ENCODE assay signal across 17 mouse cellular contexts in the genomic region with DNA sequence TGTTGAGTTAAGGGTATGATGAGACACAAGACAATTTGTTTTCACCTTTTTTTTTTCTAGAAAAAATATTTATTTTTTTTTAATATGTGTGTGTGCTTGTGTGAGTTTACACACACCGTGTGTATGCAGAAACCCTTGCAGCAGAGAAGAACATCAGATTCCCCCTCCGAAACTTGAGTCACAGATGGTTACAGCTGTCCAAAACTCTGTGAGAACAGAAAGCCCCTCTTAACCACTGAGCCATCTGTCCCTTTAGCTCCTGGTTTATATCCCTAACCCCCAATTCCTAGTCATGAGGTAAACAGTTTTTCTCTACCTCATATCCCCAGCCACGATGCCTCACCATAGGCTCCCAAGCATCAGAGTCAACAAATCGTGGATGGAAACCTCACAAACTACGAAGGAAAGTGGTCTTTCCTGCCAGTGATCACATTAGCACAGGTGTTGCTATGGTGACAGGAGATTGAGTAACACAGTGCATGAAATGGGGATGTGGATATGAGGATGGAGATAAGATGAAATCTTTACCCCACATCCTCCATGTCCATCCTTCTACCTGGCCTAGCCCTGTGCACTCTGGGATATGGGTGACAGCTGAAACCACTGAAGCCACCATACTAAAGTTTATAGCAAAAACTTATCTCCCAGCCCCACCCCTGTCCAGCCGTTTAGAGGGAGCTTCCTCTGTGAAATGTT. TPM values are rescaled to one million over a fixed set of nuclear protein-coding genes. Genes with fewer than 3 reads are reported as not detected.
DNase-seq lines count a peak whose midpoint lies in the region; ATAC-seq and TF ChIP-seq lines count a peak whose summit lies in the region.
"Had no signal": no experiment of that assay in that cellular context is flagged by ENCODE, and none has a peak within 500 bp of the region (broad histone marks: within the 10 kb centered on the region; RNA-seq: fewer than 3 reads in every experiment).

No protein-coding gene starts in this region.

- H3K27ac ChIP-seq in kidney, embryonic 16.5 days (ENCODE audit: low read length): peak overlapping the region; percentile 96
- peak overlapping the region; percentile 10; the same call in 1 of the 2 replicates for H3K27ac ChIP-seq in stomach, embryonic 16.5 days (ENCODE audit: low read length)
- H3K27ac ChIP-seq in stomach, postnatal 0 days (replicated peaks): no peak overlapping the region
- peak overlapping the region; percentile 91 for H3K27ac ChIP-seq in embryonic fibroblast, embryonic 13.5 days (ENCODE audit: insufficient read depth, low read length)
- H3K27ac ChIP-seq in forebrain, embryonic 14.5 days (ENCODE audit: low read depth, low read length): no peak overlapping the region
- H3K27ac ChIP-seq: hindbrain, postnatal 0 days; left cerebral cortex, adult 2 months; liver, embryonic 15.5 days; midbrain, embryonic 10.5 days had no signal

- 67% methylated on average over 6 of the region's 6 CpGs for WGBS in kidney, embryonic 16.5 days
- WGBS in stomach, embryonic 16.5 days: 61% methylated on average over 6 of the region's 6 CpGs
- 61% methylated on average over 6 of the region's 6 CpGs for WGBS in stomach, postnatal 0 days
- 88% methylated on average over 6 of the region's 6 CpGs for WGBS in forebrain, embryonic 14.5 days

- H3K36me3 ChIP-seq in kidney, embryonic 16.5 days (ENCODE audit: insufficient read depth, low read length): no peaks in the 10 kb centered on the region
- H3K36me3 ChIP-seq in stomach, embryonic 16.5 days (ENCODE audit: control insufficient read depth, insufficient read depth, low read length): no peaks in the 10 kb centered on the region
- H3K36me3 ChIP-seq in stomach, postnatal 0 days (ENCODE audit: control insufficient read depth, insufficient read depth, low read length): no peaks in the 10 kb centered on the region
- H3K36me3 ChIP-seq in forebrain, embryonic 14.5 days (ENCODE audit: control insufficient read depth, insufficient read depth, low read length): no peaks in the 10 kb centered on the region
- H3K36me3 ChIP-seq: heart, embryonic 12.5 days; liver, embryonic 15.5 days; midbrain, embryonic 10.5 days had no signal

- no peaks in the 10 kb centered on the region for H3K9me3 ChIP-seq in kidney, embryonic 16.5 days (ENCODE audit: low read length)
- H3K9me3 ChIP-seq in stomach, embryonic 16.5 days (replicated peaks; ENCODE audit: control insufficient read depth, low read length): no peaks in the 10 kb centered on the region
- no peaks in the 10 kb centered on the region for H3K9me3 ChIP-seq in stomach, postnatal 0 days (ENCODE audit: control insufficient read depth, low read length)
- H3K9me3 ChIP-seq in forebrain, embryonic 14.5 days (replicated peaks; ENCODE audit: control insufficient read depth, low read length): no peaks in the 10 kb centered on the region
- H3K9me3 ChIP-seq: heart, embryonic 12.5 days; liver, embryonic 15.5 days; midbrain, embryonic 10.5 days had no signal

- no peak for TF ChIP-seq CTCF in stomach, postnatal 0 days (IDR thresholded peaks at IDR 0.05; ENCODE audit: low read depth)
- no peak for TF ChIP-seq CTCF in embryonic fibroblast, embryonic 13.5 days (IDR thresholded peaks at IDR 0.05; ENCODE audit: borderline replicate concordance, insufficient read depth, low read length)

- H3K4me3 ChIP-seq in kidney, embryonic 16.5 days (ENCODE audit: low read length): no peak overlapping the region
- H3K4me3 ChIP-seq in stomach, embryonic 16.5 days (replicated peaks; ENCODE audit: low read length): no peak overlapping the region
- H3K4me3 ChIP-seq in stomach, postnatal 0 days (ENCODE audit: low read depth, low read length): no peak overlapping the region
- no peak overlapping the region for H3K4me3 ChIP-seq in embryonic fibroblast, embryonic 13.5 days (ENCODE audit: insufficient read depth, low read length)
- H3K4me3 ChIP-seq in forebrain, embryonic 14.5 days (ENCODE audit: low read depth, low read length): no peak overlapping the region
- H3K4me3 ChIP-seq: heart, embryonic 12.5 days; left cerebral cortex, adult 2 months; liver, embryonic 15.5 days; midbrain, embryonic 10.5 days had no signal

- no peak for ATAC-seq in kidney, embryonic 16.5 days (ENCODE audit: low FRiP score, low TSS enrichment)
- ATAC-seq in stomach, embryonic 16.5 days (ENCODE audit: insufficient read depth, low FRiP score): no peak
- no peak for ATAC-seq in stomach, postnatal 0 days (ENCODE audit: low FRiP score, low TSS enrichment)
- ATAC-seq in forebrain, embryonic 14.5 days: no peak
- ATAC-seq: hindbrain, postnatal 0 days had no signal

- H3K4me1 ChIP-seq in kidney, embryonic 16.5 days (ENCODE audit: insufficient read depth, low read length): peaks cover 76% of the 10 kb centered on the region
- H3K4me1 ChIP-seq in stomach, embryonic 16.5 days (ENCODE audit: control insufficient read depth, insufficient read depth, low read length): peaks cover 18% of the 10 kb centered on the region
- peaks cover 4% of the 10 kb centered on the region; the same call in 1 of the 2 replicates for H3K4me1 ChIP-seq in stomach, postnatal 0 days (replicated peaks; ENCODE audit: control insufficient read depth, insufficient read depth)
- peaks cover 25% of the 10 kb centered on the region for H3K4me1 ChIP-seq in embryonic fibroblast, embryonic 13.5 days (ENCODE audit: control insufficient read depth, insufficient read depth, low read length)
- no peaks in the 10 kb centered on the region for H3K4me1 ChIP-seq in forebrain, embryonic 14.5 days (ENCODE audit: control insufficient read depth, insufficient read depth, low read length)

- no peak overlapping the region for H3K9ac ChIP-seq in kidney, embryonic 16.5 days (replicated peaks; ENCODE audit: low read length)
- no peak overlapping the region for H3K9ac ChIP-seq in stomach, embryonic 16.5 days (ENCODE audit: low read length)
- H3K9ac ChIP-seq in stomach, postnatal 0 days (ENCODE audit: low read length): no peak overlapping the region
- no peak overlapping the region for H3K9ac ChIP-seq in forebrain, embryonic 14.5 days (ENCODE audit: low read length)
- H3K9ac ChIP-seq: heart, embryonic 12.5 days; liver, embryonic 15.5 days had no signal

- TF ChIP-seq POLR2A in embryonic fibroblast, embryonic 13.5 days (IDR thresholded peaks at IDR 0.05; ENCODE audit: low read depth, low read length): no peak

- H3K4me2 ChIP-seq in kidney, embryonic 16.5 days (replicated peaks; ENCODE audit: low read depth, low read length): no peak overlapping the region
- H3K4me2 ChIP-seq in stomach, embryonic 16.5 days (ENCODE audit: low read depth, low read length): no peak overlapping the region
- no peak overlapping the region for H3K4me2 ChIP-seq in stomach, postnatal 0 days (replicated peaks; ENCODE audit: low read depth)
- H3K4me2 ChIP-seq in forebrain, embryonic 14.5 days (ENCODE audit: low read length): no peak overlapping the region
- H3K4me2 ChIP-seq: heart, embryonic 12.5 days; liver, embryonic 15.5 days had no signal

- no peaks in the 10 kb centered on the region for H3K27me3 ChIP-seq in kidney, embryonic 16.5 days (ENCODE audit: insufficient read depth, low read length)
- H3K27me3 ChIP-seq in stomach, embryonic 16.5 days (ENCODE audit: control insufficient read depth, insufficient read depth, low read length): no peaks in the 10 kb centered on the region
- no peaks in the 10 kb centered on the region for H3K27me3 ChIP-seq in stomach, postnatal 0 days (ENCODE audit: control insufficient read depth, insufficient read depth, low read length)
- H3K27me3 ChIP-seq in forebrain, embryonic 14.5 days (replicated peaks; ENCODE audit: control insufficient read depth, insufficient read depth, low read length): no peaks in the 10 kb centered on the region
- H3K27me3 ChIP-seq: heart, embryonic 12.5 days; liver, embryonic 15.5 days had no signal

- no peak for TF ChIP-seq EP300 in stomach, postnatal 0 days (optimal IDR thresholded peaks at IDR 0.05)

- no peak for DNase-seq in kidney, adult 9 months
- no peak for DNase-seq in stomach, postnatal 0 days (ENCODE audit: low spot score)
- DNase-seq in cerebellum, adult 8-10 months: no peak
- no peak for DNase-seq in forebrain, embryonic 14.5 days (ENCODE audit: low spot score)
- DNase-seq: cerebellum, postnatal 14 days; gastrocnemius, postnatal 10 days; heart, postnatal 4 days; kidney, adult 11 months; lung, postnatal 14 days had no signal

RNA-seq across cellular contexts. Expression of gene Igfbp7, which starts 21.8 kb away (rescaled TPM):
- 455 and 475 TPM in 2 replicates for polyA plus RNA-seq in kidney, embryonic 16.5 days (2015; fragmentation: Nextera tagmentation; extraction: Ambion mirVana)
- 178 and 180 TPM in 2 replicates for polyA plus RNA-seq in stomach, embryonic 16.5 days (2015; fragmentation: Nextera tagmentation; extraction: Ambion mirVana)
- polyA plus RNA-seq in stomach, postnatal 0 days (2015; fragmentation: Nextera tagmentation; extraction: Ambion mirVana): 421 and 437 TPM in 2 replicates
- polyA plus RNA-seq in embryonic fibroblast, embryonic 13.5 days (2011; ENCODE audit: insufficient read length, low read depth, missing spikeins): 406 and 784 TPM in 2 replicates
- 61.9 and 68.1 TPM in 2 replicates for polyA plus RNA-seq in forebrain, embryonic 14.5 days (2014; fragmentation: Nextera tagmentation; extraction: Ambion mirVana)

Comparison
In these comparisons a context has a peak if more than half of its experiments do, and no peak if none do; other contexts are left out.
1. H3K27ac ChIP-seq: peak in kidney, embryonic 16.5 days (single experiment), stomach, embryonic 16.5 days (single experiment) and embryonic fibroblast, embryonic 13.5 days (single experiment); none in stomach, postnatal 0 days (single experiment) and forebrain, embryonic 14.5 days (single experiment).